Mouse (Mus musculus): ENCODE results near the gene Gatd1.
"Not testable (repeated sequence)": the region's sequence is repeated elsewhere in the genome, so short reads cannot be mapped to it uniquely, and the experiment has no call there.

Gatd1 gene

DNA sequence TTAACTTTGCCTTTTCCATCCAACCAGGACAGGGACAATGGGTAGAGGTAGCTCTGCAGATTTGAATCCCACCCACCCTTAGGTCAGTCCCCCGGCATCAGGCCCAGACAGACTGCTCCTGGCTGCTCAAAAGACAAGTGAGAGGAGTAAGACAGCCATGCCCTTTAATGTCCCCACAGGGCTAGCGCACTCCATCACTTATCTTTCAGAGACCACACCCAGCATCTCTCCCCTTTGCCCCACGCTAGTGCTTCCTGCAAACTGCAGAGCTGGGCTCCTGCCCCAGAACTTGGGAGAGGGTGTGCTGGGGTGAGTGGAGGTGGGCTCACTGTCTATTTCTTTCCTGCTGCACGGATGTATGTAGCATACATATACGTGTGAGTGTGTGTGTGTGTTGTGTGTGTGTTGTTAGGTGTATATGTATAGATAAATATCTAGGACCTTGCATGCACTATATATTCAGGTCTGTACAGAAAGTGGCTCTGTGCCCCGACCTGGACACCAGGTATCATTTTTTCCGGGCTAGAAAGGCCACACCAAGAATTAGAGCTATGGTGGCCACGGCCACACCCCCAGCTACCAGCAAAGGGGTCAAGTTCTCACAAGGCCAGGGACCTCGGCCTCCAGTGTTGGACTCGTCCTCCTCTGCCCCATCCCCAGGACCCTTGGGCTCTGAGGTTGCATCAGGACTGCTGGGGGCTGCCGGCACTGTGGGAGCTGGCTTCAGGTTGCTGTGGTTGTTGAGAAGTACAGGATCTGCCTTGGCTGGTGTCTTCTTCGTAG is 13.2 kb upstream of the Gatd1 start:
- no peak for DNase-seq

DNA sequence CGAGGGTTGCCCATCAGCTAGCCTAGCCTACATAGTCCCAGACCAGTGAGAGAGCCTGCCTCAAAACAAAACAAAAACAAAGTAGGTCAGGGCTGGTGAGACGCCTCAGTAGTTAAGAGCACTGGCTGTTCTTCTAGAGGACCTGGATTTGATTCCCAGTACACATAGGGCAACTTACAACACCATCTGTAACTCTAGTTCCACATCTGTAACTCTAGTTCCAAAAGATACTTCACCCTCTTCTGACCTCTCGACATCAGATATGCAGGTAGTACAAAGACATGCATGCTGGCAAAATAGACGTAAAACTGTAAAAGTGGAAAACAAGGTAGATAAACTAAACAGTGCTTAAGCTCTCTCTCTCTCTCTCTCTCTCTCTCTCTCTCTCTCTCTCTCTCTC is 9.9 kb upstream of the Gatd1 start:
- no peak for DNase-seq

DNA sequence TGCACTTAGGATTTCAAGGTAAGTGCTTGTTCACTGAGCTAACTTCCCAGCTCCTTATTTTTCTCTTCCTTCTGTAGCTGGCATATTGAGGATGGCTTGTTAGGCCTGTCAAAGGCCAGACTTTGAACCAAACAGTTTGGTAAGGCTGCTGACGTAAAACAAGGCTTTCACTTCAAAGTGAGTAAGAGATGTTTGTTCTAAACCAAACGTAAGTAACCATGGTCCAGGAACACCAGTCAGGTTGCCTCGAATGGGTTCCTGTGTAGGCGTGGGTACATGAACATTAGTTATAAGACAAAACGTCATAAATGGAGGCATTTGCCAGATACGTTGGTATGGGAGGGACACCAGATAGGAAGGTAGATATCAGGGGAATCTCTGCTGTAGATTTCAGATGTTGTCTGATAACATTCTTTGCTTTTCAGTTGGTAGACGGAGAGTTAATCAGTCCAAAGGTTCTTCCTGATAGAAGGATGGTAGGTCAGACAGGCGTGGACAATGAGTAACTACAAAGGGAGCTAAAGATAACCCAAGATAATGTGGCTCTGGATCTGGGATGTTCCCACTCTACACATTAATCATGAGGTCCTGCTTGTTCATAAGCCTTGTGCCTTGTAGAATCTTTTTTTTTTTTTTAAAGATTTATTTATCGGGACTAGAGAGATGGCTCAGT is 6.2 kb upstream of the Gatd1 start:
- DNase-seq: no peak

DNA sequence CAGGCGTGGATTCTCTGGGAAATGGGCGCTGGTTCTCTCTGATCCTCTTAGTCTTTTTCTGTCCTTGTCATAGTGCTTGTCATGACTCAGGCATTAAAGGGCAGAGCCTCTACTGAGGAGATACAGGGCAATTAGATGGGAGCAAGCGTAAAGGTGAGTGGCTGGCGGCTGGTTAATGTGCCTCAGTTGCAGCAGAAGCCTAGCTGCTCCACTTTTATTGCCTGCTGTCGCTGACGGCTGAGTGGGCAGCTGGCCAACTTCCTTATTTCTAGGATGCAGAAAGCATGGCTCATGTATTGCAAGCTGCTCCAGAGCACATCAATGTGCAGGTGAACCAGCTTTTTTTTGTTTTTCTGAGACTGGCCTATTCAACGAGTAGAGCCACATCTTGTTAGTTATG is 5.0 kb upstream of the Gatd1 start:
- DNase-seq: no peak

DNA sequence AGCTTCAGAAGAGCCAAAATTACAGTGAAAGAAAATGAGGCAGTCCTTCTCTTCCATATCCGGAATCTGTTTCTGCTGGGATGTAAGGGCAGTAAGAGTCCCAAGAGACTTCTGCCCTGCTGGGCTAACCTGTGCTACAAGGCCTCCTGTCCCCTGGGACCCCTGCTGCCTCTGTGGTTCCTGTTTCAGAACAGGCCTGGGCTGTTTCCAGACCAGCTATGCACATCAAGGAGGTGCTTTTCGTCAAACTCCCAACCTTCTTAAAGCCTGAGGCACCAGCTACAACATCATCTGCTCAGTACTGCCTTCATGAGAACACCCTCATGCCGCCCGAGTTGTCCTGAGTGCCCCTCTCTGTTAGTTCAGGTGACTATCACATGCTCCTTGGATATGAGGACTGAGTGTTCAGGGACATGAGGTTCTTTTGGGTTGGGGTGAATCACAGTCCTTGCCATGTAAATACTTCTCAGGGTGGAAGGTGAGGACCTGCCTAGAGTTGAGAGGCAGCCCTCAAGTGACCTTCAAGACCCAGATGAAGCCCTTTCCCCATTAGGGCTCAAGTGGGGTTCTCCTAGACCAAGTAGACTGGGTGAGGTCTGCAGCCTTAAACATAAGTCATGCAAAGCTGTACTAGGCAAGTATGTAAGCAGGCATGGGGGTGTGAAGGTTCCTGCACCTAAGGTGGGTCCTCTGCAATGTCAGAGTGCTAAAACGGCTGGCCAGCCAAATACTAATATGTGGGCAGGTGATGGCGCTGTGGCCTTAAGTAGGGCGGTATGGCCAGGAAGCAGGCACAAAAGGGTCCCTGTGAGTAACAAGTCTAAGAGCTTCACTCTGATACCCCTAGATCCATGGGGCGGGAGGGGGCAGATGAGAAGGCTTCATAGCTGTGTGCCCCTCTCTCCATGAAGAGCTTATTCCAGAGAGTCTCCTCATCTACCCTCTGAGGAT is 4.1 kb upstream of the Gatd1 start:
- DNase-seq: no peak

DNA sequence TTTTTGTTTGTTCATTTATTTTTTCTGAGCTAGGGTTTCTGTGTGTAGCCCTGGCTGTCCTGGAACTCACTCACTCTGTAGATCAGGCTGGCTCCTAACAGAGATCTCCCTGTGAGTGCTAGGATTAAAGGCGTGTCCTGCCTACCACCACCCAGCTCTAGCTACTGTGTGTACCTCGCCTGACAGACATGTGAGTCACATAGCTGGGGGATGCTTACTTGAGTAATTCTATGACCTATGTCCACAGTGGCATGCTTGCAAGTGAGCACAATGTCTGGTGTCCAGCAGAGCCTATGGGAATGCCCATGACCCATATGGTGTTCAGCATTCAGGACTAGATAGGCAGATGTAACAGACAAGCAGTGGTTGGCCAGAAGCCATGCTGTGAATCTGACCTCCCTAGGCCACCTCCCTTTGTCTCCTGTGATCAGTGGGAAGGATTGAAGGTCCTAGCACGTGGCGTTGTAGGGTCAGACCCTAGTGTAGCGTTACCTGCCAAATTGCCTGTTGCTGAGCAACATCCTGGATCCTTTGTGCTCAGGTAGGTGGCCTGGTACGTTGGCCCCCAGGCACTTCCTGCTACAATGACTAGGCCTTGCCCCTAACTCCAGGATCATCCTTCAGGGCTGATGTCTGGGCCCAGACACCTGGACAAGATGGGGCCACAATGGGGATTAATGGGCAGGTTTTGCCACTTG is 2.4 kb upstream of the Gatd1 start:
- DNase-seq: no peak

DNA sequence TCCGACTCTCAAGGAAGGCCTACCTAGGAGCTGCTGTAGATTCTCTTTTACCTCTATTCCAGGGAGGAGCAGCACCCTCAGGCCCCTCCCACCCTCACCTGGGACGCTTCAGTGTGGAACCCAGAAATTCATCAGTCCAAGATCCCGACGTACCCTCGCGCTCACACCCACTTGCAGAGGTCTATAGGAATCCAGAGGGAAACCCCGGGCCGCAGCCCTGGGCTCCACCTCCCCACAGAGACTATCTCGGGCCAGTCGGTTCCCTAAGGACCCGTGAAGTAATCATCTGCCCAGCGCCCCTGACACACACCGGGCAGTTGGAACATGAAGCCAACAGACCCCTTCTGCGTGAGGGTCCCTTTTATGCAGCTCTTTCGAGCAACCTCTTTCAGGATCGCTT is 605 bp downstream of the Gatd1 start:
- DNase-seq: peak; percentile 19

DNA sequence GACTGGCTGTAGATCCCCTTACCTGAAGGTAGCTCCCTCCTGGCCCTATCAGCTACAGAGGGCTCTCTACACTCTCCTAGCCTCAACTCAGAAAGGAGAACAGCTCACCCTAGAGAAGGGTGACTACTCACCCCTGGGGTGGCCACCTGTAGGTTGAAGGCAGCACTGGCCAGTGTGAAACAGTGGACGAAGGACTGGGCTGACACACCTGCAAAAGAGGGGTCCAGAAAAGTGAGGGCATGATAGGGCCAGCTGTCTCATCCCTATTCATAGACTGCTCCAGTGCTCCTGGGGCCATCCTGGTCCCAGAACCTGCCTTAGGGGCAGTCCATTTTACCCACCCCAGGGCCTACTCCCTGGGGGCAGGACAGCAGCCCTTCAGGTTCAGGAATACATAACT is 2.3 kb downstream of the Gatd1 start:
- no peak for DNase-seq

DNA sequence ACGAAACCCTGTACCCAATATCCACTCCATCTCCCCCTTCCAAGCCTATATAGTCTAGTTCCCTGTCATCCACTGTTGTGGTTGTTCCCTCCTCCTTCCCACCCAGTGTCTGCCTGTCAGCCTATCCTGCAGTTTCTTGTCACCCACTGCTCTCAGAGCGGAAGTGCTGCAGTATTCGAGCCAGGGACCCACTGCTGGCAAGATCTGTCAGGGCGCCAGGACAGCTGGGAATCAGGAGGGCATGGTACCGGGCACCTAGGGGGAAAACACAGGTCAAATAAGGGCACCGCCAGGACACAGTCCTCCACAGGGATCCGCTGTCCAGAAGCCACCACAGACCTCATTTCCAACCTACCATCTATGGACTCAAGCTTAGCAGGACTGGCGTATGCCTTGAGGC is 3.3 kb downstream of the Gatd1 start:
- DNase-seq: no peak

DNA sequence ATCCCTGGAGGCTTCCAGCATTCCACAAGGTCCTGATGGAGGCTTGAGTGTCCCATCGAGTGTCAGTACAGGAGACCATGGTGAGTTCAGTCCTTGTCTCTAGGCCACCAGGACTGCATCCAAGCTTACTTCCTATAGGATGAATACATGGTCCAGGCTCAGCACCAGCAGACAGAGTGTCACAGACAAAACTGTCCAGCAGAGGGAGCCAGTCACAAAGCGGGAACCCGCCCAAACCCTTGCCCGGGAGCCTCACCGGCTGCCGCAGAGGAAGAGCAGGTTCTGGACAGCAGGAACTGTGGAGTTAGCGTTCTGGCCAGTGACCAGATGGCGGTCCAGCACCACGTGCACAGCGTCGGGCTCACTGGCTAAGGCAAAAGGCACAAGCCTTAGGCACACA is 5.1 kb downstream of the Gatd1 start:
- peak; percentile 82 for DNase-seq

DNA sequence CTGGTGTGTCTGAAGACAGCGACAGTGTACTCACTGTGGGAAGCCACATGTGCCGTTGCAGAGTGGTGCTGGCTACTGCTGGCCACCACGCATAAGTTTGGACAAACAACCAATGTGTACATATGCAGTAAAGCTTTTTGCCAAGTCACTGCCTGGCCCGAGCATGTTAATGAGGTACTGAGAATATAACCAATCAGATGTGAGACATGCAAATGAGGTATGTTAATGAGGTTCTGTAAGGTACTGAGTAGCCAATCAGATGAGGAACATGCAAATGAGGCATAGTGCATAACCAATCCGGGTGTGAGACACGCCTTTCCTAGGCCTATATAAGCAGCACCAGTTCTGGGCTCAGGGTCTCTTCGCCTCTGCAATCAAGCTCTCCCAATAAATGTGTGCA is 6.3 kb downstream of the Gatd1 start:
- DNase-seq: not testable (repeated sequence)

DNA sequence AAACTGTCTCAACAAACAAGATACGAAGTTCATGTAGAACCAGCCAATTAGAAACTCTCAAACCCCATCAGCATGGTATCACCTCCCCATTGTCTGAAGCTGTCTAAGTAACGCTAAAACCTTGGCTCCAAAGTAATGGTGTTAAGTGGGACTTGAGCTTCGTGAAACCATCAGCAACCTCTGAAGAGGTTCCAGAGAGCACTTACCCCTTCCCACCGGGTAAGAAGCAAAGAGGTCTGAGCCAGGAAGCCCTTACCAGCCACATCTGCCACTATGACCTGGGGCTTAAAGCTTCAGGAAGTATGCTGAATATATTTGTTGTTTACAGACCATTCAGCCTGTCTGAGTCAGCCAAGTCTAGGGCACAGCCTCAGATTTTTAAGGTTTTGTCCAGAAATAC is 8.5 kb downstream of the Gatd1 start:
- DNase-seq: no peak

DNA sequence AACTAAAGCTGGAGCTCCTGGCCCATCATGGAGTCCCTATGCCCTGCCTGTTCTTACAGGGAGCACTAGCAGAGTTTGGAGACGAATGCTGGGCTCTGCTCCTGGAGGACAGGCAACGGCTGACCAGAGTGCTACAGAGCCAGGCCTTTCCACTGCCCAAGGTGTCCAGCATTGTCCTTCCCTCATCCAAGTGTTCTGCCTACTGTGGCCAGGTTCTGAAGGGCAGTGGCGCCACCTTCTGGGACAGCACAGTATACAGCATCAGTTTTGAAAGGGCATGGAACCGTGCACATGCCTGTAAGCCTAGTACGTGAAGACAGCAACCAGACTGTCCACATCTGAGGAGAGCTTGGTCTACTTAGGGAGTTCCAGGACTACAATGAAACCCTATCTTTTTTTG is 10.6 kb downstream of the Gatd1 start:
- DNase-seq: peak; percentile 59

DNA sequence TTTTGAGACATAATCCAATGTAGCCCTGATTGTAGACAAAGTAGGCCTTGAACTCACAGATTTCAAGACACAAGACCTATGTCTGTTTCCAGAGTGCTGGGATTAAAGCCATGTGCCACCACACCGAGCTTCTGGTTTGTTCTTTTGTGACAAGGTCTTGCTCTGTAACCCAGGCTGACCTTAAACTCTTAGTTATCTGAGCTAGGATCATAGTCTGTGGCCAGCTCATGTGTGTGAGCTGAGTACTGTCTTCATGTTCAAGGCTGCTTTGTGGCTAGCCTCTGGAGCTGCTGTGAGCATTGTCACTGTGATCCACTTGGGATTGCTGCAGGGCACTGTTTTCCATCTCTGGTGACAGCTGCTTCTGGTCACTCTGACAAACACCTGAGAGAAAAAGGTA is 18.6 kb downstream of the Gatd1 start:
- DNase-seq: no peak

DNA sequence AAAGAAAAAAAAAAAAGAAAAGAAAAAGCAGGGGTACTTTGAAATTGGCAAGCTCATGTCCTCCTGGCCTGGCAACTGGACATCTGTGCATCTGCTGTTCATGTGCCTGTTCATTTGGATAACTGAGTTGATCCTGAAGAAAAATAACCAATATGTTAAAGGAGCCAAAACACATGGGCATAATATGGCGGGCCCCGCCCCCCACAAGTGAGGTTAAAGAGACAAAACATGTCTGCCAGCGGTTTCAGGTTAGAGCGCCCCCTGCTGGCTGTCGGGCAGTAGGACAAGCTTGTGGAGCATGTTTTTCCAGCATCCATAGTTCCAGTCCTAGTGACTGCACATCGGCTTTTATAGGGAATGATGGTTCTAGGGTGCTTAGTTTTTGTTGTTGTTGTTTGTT is 19.2 kb downstream of the Gatd1 start:
- peak; percentile 75 for DNase-seq

DNA sequence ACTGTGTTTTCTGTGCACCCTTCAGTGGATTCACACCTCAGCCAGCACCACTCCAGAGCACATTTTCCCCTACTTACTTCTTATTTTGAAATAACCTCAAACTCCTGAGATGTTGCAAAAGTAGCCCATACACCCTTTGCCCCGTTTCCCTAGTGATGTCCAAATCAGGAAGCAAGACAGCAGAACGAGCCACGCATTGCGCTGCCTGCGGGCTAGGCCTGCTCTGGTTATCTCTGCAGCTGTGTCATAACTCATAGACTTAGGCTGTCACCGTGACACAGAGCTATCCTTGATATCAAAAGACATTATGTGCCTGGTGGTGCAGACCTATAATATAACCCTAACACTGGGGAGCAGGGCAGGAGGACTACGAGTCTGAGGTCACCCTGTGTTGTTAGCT is 19.8 kb downstream of the Gatd1 start:
- DNase-seq: no peak

DNA sequence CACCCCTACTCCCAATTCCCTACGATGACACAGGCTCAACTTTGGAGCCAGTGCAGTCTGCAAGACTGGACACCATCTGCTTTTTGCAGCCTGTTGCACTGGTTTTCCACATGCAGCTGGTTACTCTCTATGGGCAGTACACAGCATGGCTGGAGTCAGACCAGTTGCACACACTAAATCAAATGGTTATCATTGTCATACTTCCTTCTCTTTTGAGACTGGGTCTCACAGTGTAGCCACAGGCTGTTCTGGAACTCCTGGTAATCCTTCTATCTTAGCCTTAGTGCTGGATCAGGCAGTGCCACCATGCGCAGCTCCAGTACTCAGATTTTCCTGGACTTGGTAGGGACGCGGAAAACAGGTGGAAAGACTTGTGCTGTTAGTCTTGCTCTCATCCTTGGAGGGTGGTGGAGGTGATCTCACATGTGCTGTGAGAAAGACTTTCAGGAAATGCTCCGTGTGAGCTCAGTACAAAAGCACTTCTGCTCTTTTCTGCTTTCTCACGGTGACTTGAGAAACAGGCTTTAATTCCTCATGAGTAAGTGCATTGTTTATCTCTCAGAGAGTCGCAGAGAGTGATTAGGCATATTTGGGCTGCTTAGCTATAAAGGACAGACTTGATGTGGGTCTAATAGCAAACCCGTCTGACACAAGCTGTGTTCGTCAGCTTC is 21.2 kb downstream of the Gatd1 start:
- DNase-seq: no peak

DNA sequence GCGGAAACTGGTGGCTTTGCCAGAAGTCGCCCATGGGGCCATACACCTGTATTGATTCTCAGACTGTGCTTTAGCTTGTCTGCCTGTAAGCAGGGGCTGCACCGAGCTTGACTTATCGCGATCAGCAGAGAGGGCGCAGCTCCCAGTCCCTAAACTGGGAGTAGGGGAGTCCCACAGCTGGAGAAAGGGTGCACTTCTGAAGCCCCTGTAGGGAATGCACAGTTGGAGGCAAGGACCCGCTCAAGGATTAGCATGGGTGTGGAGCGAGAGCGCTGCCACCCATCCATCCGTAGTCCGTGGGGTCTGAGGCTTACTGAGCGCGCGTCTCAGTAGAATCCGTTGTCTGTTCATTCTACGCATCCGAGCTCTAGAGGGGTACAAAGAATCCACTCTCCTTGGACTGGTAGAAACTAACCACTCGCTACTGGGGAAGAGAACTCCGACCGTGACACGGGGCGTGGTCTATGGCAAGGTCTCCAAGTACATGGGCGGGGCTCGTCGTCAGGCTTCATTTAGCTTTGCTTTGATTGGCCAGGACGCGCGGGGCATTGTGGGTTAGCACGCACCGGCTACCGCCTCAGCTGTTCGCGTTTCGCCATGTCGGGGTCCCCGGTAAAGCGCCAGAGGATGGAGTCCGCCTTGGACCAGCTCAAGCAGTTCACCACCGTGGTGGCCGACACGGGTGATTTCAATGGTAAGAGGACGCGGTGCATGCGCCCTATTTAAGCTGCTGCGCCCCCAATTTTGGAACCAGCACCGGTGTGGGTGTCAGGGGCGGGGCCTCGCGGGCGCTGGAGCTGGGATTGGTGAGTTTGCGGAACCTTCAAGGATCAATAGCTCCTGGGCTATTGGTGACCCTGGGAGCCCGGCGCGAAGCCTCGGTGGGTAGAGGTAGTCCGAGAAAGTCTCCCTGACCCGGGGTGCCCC is 22.0 kb downstream of the Gatd1 start, which contains the start of gene Taldo1:
Gene Taldo1, plus strand, starts transcription at position 575 of the 927 bp plus-strand sequence.
- peak; percentile 98 for DNase-seq

DNA sequence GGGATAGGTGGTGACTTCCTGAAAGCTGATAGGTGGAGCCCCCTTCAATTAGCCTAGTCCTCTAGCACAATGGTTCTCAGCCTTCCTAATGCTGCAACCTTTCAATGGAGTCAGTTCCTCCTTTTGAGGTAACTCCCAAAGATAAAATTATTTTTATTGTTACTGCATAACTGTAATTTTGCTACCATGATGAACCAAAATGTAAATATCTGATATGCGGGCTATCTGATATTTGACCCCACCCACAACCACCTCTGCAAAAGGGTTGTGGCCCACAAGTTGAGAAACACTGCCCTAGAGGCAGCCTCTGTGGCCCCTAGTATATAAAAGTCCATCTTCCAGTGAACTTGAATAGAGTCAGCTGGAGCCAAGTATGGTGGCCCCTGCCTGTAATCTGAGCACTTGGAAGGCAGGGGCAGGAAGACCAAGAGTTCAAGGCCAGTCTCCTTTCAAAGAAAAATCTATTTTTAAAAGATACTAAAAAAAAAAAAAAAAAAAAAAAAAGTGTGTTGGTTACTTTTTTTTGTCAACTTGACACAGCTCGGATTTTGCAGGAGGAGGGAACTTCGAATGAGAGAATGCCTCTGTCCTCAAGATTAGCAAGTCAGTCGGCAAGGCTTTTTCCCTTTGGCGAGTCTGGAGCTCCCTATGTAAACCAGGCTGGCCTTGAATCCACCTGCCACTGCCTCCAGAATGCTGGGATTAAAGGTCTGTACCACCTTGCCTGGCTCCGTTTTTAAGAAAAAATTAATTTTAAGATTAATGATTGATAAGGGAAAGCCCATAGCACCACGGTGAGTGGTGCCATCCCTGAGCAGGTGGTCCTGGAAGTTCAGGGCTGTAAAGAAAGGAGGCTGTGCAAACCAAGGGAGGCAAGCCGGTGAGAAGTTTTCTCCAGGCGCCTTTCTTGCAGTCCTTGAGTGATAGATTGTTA is 23.3 kb downstream of the Gatd1 start:
- no peak for DNase-seq
